Mouse (Mus musculus) myocyte (in vitro differentiated cells): ENCODE measurements at regions not wholly inside any gene's neighbourhood (a gene's known extent, or its start where the extent isn't known, plus 50 kb on each side); places are given as distances from the start of the nearest gene placed in this dataset.

ENCODE experiments used
- H3K27me3 ChIP-seq: one replicate; pipeline ENCODE4 v1.6.1; 2011; ENCODE audit not compliant: control insufficient read depth, insufficient read depth, insufficient read length
- H3K36me3 ChIP-seq: one replicate; pipeline ENCODE4 v1.6.1; 2011; ENCODE audit not compliant: control insufficient read depth, insufficient read depth
- H3K4me2 ChIP-seq: one replicate; pipeline ENCODE4 v1.6.1; 2011; ENCODE audit warnings: low read depth, control low read depth
- H3K4me3 ChIP-seq: one replicate; pipeline ENCODE4 v1.5.1; 2011; ENCODE audit warnings: mild to moderate bottlenecking, control low read depth, moderate library complexity
- H3K79me2 ChIP-seq: one replicate; pipeline ENCODE4 v1.6.1; 2011; ENCODE audit not compliant: control insufficient read depth, insufficient read depth
- H3ac ChIP-seq: one replicate; pipeline ENCODE4 v1.6.1; 2011; ENCODE audit not compliant: control insufficient read depth, insufficient read length
- CEBPB ChIP-seq: IDR thresholded peaks from 2 replicates; pipeline ENCODE4 v1.6.1; 2011; ENCODE audit warnings: mild to moderate bottlenecking, moderate library complexity; ENCODE audit not compliant: poor library complexity, insufficient read depth, severe bottlenecking
- E2F4 ChIP-seq: IDR thresholded peaks from one replicate; pipeline ENCODE4 v1.6.1; 2011; ENCODE audit warnings: mild to moderate bottlenecking, control low read depth, moderate library complexity; ENCODE audit not compliant: insufficient read depth
- MAX ChIP-seq: IDR thresholded peaks from one replicate; pipeline ENCODE4 v1.6.1; 2011; ENCODE audit warnings: low read depth, mild to moderate bottlenecking, control low read depth
- MYOD1 ChIP-seq, 3 experiments: IDR thresholded peaks; one replicate each; pipeline ENCODE4 v1.6.1; 2011; ENCODE audit warnings: control low read depth in 2 of 3, low read depth in 2 of 3, mild to moderate bottlenecking in 2 of 3, moderate library complexity in 1 of 3; ENCODE audit not compliant: insufficient read length in 2 of 3, control insufficient read depth in 1 of 3
- MYOG ChIP-seq, 3 experiments: IDR thresholded peaks; one replicate each; pipeline ENCODE4 v1.6.1; 2011; ENCODE audit warnings: control low read depth in 2 of 3, low read depth in 2 of 3, mild to moderate bottlenecking in 2 of 3; ENCODE audit not compliant: insufficient read length in 2 of 3, control insufficient read depth in 1 of 3, insufficient read depth in 1 of 3
- POLR2A ChIP-seq: IDR thresholded peaks from one replicate; pipeline ENCODE4 v1.6.1; 2011; ENCODE audit warnings: low read depth, mild to moderate bottlenecking, control low read depth, moderate library complexity; ENCODE audit not compliant: insufficient read length
- POLR2AphosphoS2 ChIP-seq: IDR thresholded peaks from one replicate; pipeline ENCODE4 v1.6.1; 2011; ENCODE audit warnings: low read depth, control low read depth; ENCODE audit not compliant: insufficient read length
- REST ChIP-seq: IDR thresholded peaks from one replicate; pipeline ENCODE4 v1.6.1; 2011; ENCODE audit warnings: mild to moderate bottlenecking, control low read depth, moderate library complexity; ENCODE audit not compliant: insufficient read depth, insufficient read length
- SRF ChIP-seq: IDR thresholded peaks from one replicate; pipeline ENCODE4 v1.6.1; 2011; ENCODE audit warnings: low read depth; ENCODE audit not compliant: control insufficient read depth, insufficient read length
- TCF12 ChIP-seq: IDR thresholded peaks from one replicate; pipeline ENCODE4 v1.6.1; 2011; ENCODE audit warnings: mild to moderate bottlenecking, control low read depth; ENCODE audit not compliant: poor library complexity, insufficient read depth, severe bottlenecking
- TCF3 ChIP-seq: IDR thresholded peaks from one replicate; pipeline ENCODE4 v1.6.1; 2011; ENCODE audit warnings: low read depth, control low read depth; ENCODE audit not compliant: insufficient read length
- USF1 ChIP-seq: IDR thresholded peaks from one replicate; pipeline ENCODE4 v1.6.1; 2011; ENCODE audit warnings: low read depth, mild to moderate bottlenecking, control low read depth, moderate library complexity

GRCm38 (mm10) chr6:147922506-147922905, 124.6 kb upstream of the Far2 start:
- no peak overlapping the region for H3K4me3 ChIP-seq
- no peaks in the 10 kb centered on the region for H3K27me3 ChIP-seq
- no peaks in the 10 kb centered on the region for H3K79me2 ChIP-seq

DNA sequence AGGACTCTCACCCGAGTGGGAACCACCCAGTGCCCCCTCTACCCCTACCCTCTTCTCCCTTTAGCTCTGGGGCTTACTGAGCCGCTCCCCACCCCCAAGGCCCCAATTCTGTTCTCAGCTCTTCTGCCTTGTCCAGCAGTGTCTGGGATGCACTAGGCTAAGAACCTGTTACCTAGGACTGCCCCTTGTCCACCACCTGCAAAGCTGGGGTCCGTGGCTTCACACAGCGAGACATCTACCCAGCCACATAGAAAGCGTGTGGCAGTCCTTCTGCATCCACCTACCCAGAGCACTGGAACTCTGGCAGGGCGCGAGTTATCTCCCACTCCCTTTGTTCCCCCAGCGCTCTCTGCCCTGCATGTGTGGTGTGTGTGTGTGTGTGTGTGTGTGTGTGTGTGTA, 123.8 kb upstream of the Far2 start:
- H3K27me3 ChIP-seq: no peaks in the 10 kb centered on the region
- no peaks in the 10 kb centered on the region for H3K79me2 ChIP-seq
- H3ac ChIP-seq: no peak overlapping the region
- no peak overlapping the region for H3K4me3 ChIP-seq
- no peak for TF ChIP-seq TCF12
- no peaks in the 10 kb centered on the region for H3K36me3 ChIP-seq
- H3K4me2 ChIP-seq: no peak overlapping the region

More at GRCm38 (mm10) chr6:147922506-147922905, 124.6 kb upstream of the Far2 start:
- TF ChIP-seq POLR2A: no peak
- TF ChIP-seq SRF: no peak
- no peak for TF ChIP-seq MYOG (IDR thresholded peaks at IDR 0.05; ENCODE audit: control insufficient read depth in 1 of 3, insufficient read depth in 1 of 3, insufficient read length in 2 of 3, low read depth in 2 of 3)
- no peak for TF ChIP-seq TCF12
- no peak for TF ChIP-seq CEBPB
- TF ChIP-seq REST: no peak
- Histone ChIP-seq H3ac (no peak overlapping the region), H3K36me3 (no peaks in the 10 kb centered on the region), H3K4me2 (no peak overlapping the region)

GRCm38 (mm10) chr6:147928951-147929350, 118.1 kb upstream of the Far2 start:
- Histone ChIP-seq H3K4me3 (no peak overlapping the region), H3K79me2 (no peaks in the 10 kb centered on the region), H3K27me3 (no peaks in the 10 kb centered on the region), H3K36me3 (no peaks in the 10 kb centered on the region), H3K4me2 (no peak overlapping the region), H3ac (no peak overlapping the region)
- TF ChIP-seq MYOG (IDR thresholded peaks at IDR 0.05; ENCODE audit: control insufficient read depth in 1 of 3, insufficient read depth in 1 of 3, insufficient read length in 2 of 3, low read depth in 2 of 3) (no peak), MAX (no peak), POLR2A (no peak), MYOD1 (IDR thresholded peaks at IDR 0.05; ENCODE audit: control insufficient read depth in 1 of 3, insufficient read length in 2 of 3, low read depth in 2 of 3) (no peak), REST (no peak), SRF (no peak), TCF12 (no peak), POLR2AphosphoS2 (no peak), USF1 (no peak), CEBPB (no peak), TCF3 (no peak), E2F4 (no peak)

- no peak overlapping the region for H3ac ChIP-seq
- no peaks in the 10 kb centered on the region for H3K79me2 ChIP-seq
- H3K4me3 ChIP-seq: no peak overlapping the region
- TF ChIP-seq POLR2AphosphoS2: no peak
- TF ChIP-seq TCF12: no peak
- TF ChIP-seq USF1: no peak
- no peak for TF ChIP-seq REST
- TF ChIP-seq E2F4: no peak
- TF ChIP-seq TCF3: no peak
- TF ChIP-seq MAX: no peak
- TF ChIP-seq SRF: no peak
- TF ChIP-seq POLR2A: no peak
- no peak for TF ChIP-seq MYOG (IDR thresholded peaks at IDR 0.05; ENCODE audit: control insufficient read depth in 1 of 3, insufficient read depth in 1 of 3, insufficient read length in 2 of 3, low read depth in 2 of 3)
- H3K36me3 ChIP-seq: no peaks in the 10 kb centered on the region
- H3K27me3 ChIP-seq: no peaks in the 10 kb centered on the region
- H3K4me2 ChIP-seq: no peak overlapping the region
These were observed 103.0 kb upstream of the Far2 start for GRCm38 (mm10) chr6:147944020-147944419.

- H3K4me3 ChIP-seq: no peak overlapping the region
- no peak for TF ChIP-seq POLR2AphosphoS2
- no peak for TF ChIP-seq SRF
- TF ChIP-seq MYOD1 (IDR thresholded peaks at IDR 0.05; ENCODE audit: control insufficient read depth in 1 of 3, insufficient read length in 2 of 3, low read depth in 2 of 3): no peak
- TF ChIP-seq MYOG (IDR thresholded peaks at IDR 0.05; ENCODE audit: control insufficient read depth in 1 of 3, insufficient read depth in 1 of 3, insufficient read length in 2 of 3, low read depth in 2 of 3): no peak
These were observed 102.0 kb upstream of the Far2 start for GRCm38 (mm10) chr6:147944940-147945676.

More at GRCm38 (mm10) chr6:147944940-147945676, 102.0 kb upstream of the Far2 start:
- no peak overlapping the region for H3K4me2 ChIP-seq
- no peaks in the 10 kb centered on the region for H3K27me3 ChIP-seq
- no peaks in the 10 kb centered on the region for H3K36me3 ChIP-seq
- no peaks in the 10 kb centered on the region for H3K79me2 ChIP-seq
- H3ac ChIP-seq: no peak overlapping the region
